Mouse (Mus musculus) urinary bladder, postnatal 14 days (tissue): ENCODE measurements around the gene Gm6358.
"Not testable (repeated sequence)": the region's sequence is repeated elsewhere in the genome, so short reads cannot be mapped to it uniquely, and the experiment has no call there.

Experiments
- DNase-seq: peaks from one replicate; pipeline ENCODE4 v3.0.0; 2021; ENCODE audit warnings: low spot score

The Gm6358 gene

DNA sequence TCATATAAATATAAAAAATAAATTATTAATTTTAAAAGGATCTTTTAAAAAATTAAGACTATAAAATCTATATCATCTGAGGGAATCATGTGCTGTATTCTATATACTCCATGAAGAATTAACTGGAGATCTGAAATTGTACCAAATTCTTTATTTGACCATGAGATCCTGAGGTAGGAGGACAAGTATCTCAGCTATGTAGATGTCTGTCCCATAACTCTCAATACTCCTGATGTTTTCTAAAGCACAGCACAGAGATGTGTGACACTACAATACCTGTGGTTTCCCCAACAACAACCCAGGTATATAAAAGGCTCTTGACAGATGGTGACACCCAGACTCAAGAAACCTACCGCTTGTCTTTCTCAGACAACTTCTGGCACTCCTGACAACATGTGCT, at the start of gene Gm6358:
Gene Gm6358 (plus strand): TSS at position 301 of the 400 bp plus-strand sequence.
- no peak for DNase-seq

DNA sequence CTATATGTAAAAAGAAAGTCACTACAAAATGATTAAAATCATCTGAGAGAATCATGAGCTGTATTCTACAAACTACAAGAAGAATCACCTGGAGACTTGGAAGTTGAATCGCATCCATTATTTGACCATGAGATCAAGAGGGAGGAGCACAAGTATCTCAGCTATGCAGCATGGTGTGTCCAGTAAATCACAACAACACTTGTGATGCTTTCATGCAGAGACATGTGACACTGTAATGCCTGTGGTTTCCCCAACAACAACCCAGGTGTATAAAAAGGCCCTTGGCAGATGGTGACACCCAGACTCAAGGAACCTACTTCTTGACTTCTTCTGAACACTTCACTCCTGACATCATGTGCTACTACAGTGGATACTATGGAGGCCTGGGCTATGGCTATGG, 10.1 kb downstream of the Gm6358 start, which contains the start of gene Gm10061:
Gene Gm10061 (plus strand): TSS at position 301 of the 400 bp plus-strand sequence.
- no peak for DNase-seq

DNA sequence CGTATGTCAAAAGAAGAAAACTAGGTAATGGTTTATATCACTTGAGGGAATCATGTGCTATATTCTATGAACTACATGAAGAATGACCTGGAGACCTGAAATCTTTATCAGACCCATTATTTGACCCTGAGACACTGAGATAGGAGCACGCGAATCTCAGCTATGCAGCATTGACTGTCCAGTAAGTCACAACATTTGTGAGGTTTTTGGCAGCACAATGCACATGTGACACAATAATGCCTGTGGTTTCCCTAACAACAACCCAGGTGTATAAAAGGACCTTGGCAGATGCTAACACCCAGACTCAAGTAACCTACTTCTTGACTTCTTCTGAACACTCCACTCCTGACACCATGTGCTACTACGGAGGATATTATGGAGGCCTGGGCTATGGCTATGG, 17.0 kb downstream of the Gm6358 start, which contains the start of gene Gm9789:
Gene Gm9789 (plus strand): TSS at position 301 of the 400 bp plus-strand sequence.
- no peak for DNase-seq

DNA sequence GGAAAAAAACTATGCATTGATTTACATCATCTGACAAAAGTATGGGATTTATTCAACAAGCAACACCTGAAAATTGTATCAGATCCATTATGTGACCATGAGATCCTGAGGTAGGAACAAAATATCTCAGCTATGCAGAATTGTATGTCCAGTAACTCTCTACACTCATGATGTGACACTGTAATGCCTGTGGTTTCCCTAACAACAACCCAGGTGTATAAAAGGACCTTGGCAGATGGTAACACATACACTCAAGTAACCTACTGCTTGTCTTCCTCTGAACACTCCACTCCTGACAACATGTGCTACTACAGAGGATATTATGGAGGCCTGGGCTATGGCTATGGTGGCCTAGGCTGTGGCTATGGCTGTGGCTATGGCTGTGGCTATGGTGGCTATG, 28.5 kb downstream of the Gm6358 start, which contains the start of gene Gm7735:
Gene Gm7735 (plus strand): TSS at position 301 of the 400 bp plus-strand sequence.
- DNase-seq = not testable (repeated sequence)

DNA sequence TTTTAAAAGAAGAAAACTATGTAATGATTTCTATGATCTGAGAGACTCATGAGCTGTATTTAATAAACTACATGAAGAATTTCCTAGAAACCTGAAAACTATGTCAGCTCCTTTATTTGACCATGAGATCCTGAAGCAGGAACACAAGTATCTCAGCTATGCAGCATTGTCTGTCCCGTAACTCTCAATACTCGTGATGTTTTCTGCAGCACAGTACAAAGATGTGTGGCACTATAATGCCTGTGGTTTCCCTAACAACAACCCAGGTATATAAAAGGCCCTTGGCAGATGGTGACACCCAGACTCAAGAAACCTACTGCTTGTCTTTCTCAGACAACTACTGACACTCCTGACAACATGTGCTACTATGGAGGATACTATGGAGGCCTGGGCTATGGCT, 33.8 kb downstream of the Gm6358 start, which contains the start of gene 1110057P08Rik:
Gene 1110057P08Rik (plus strand): TSS at position 301 of the 400 bp plus-strand sequence.
- DNase-seq = no peak

DNA sequence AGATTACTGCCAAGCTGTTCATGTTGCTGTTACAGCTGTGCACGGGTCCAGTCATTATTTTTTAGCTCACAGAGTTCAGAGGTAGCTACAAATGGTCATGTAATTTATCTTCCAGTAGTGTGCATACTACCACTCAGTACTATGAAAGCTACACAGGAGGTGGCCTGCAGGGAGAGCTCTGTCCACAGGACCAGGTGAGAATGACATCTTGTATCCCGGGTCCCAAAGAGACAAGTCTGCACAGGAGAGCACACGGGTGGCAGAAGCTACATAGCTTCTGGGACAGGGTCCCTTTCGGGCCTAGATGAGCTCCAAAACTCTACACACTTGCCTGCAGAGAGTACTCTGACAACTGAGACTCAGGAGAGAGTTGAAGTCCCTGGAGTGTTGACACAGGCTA, 48.0 kb downstream of the Gm6358 start:
- no peak for DNase-seq
